Comparison of ENCODE assay signal across 8 mouse cellular contexts in the genomic region with DNA sequence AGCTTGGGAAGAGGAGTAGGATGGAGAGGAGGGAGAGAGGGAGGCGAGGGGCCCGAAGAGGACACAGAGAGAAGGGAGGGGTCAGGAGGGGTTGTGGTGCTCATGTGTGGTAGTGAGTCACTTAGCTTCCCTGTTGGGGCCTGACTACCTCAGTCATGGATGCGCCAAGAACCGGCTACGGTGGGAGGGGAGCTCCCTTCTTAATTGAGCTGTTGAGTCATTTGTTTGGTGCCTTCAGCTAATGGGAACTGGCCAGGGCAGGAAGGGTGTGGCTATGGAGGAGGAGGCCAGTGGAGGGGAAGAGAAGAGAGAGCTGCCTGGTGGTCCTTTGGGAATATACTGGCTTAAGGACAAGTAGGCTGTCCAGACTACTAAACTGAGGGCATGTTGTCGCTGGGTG.
A peak's percentile ranks its signal among the peaks of the same experiment; 100 is the strongest.
DNase-seq lines count a peak whose midpoint lies in the region; TF ChIP-seq lines count a peak whose summit lies in the region.

No protein-coding gene starts in this region.

- H3K27me3 ChIP-seq in MEL (ENCODE audit: control insufficient read depth in 1 of 2, insufficient read depth in 2 of 2, low read length in 2 of 2): no peaks in the 10 kb centered on the region

- no peak overlapping the region for H3K27ac ChIP-seq in MEL (ENCODE audit: control insufficient read depth, low read depth, low read length)

- no peak for TF ChIP-seq CTCF in MEL (IDR thresholded peaks at IDR 0.05 in 2 of 3, conservative IDR thresholded peaks at IDR 0.05 in 1 of 3; ENCODE audit: control insufficient read depth in 1 of 3, insufficient read depth in 1 of 3, low read depth in 2 of 3, low read length in 3 of 3, poor library complexity in 1 of 3, severe bottlenecking in 1 of 3)

- DNase-seq in adrenal gland, postnatal 14 days: peak; percentile 65
- no peak for DNase-seq in adrenal gland, adult 8-10 months
- DNase-seq in MEL (ENCODE audit: low read depth, low spot score): peak; percentile 43
- DNase-seq in heart, adult 18-20 months: peak; percentile 87 to 93
- DNase-seq in kidney, postnatal 36 days: peak; percentile 45 to 72
- DNase-seq in left cerebral cortex, postnatal 25 days (ENCODE audit: low spot score in 2 of 2): no peak
- no peak for DNase-seq in cerebellum, postnatal 36 days
- no peak for DNase-seq in layer of hippocampus, adult 9-10 months (ENCODE audit: low spot score)

- H3K4me1 ChIP-seq in MEL (ENCODE audit: control insufficient read depth in 1 of 2, insufficient read depth in 2 of 2, low read length in 2 of 2): peaks cover 10 to 26% of the 10 kb centered on the region in 2 experiments; a peak in 3 of 4 replicates

- H3K36me3 ChIP-seq in MEL (ENCODE audit: control insufficient read depth in 1 of 2, insufficient read depth in 2 of 2, low read length in 2 of 2): peaks cover 0 to 18% of the 10 kb centered on the region in 2 experiments; a peak in 3 of 4 replicates

- no peak overlapping the region for H3K4me3 ChIP-seq in MEL (ENCODE audit: control insufficient read depth in 1 of 2, insufficient read depth in 1 of 2, low read depth in 2 of 2, low read length in 2 of 2)

- H3K9me3 ChIP-seq in MEL (replicated peaks; ENCODE audit: insufficient read depth, low read length): no peaks in the 10 kb centered on the region

- intact Hi-C loops in left cerebral cortex, postnatal 25 days (cut with DNase I): loop anchor here (5.0 to 10.0 kb wide), 2 partner anchors 254 to 386 kb away; no protein-coding TSS in a partner anchor

- TF ChIP-seq POLR2A in MEL (IDR thresholded peaks at IDR 0.05; ENCODE audit: control insufficient read depth in 1 of 2, insufficient read depth in 1 of 2, low read depth in 1 of 2, low read length in 2 of 2, poor library complexity in 1 of 2): no peak

- TF ChIP-seq EP300 in MEL (IDR thresholded peaks at IDR 0.05; ENCODE audit: low read depth in 1 of 2, low read length in 2 of 2): no peak

- no peak for TF ChIP-seq RAD21 in MEL (IDR thresholded peaks at IDR 0.05; ENCODE audit: low read depth, low read length)

- H3K9ac ChIP-seq in MEL (ENCODE audit: control insufficient read depth, low read depth, low read length, poor library complexity, severe bottlenecking): no peak overlapping the region

- no peaks in the 10 kb centered on the region for H3K79me2 ChIP-seq in MEL (ENCODE audit: control insufficient read depth, insufficient read depth, low read length, poor library complexity)

TF ChIP-seq in MEL, 35 proteins besides CTCF, POLR2A, EP300 and RAD21:
- no peak for TF ChIP-seq ZNF384 (IDR thresholded peaks at IDR 0.05; ENCODE audit: low read depth, low read length)
- no peak for TF ChIP-seq KAT2A (conservative IDR thresholded peaks at IDR 0.05; ENCODE audit: low read depth, low read length)
- TF ChIP-seq E2F4 (IDR thresholded peaks at IDR 0.05; ENCODE audit: borderline replicate concordance, low read depth, low read length): no peak
- no peak for TF ChIP-seq HCFC1 (IDR thresholded peaks at IDR 0.05; ENCODE audit: low read depth, low read length)
- no peak for TF ChIP-seq MEF2A (IDR thresholded peaks at IDR 0.05; ENCODE audit: extremely low read depth, insufficient replicate concordance, low read depth, low read length, poor library complexity, severe bottlenecking)
- no peak for TF ChIP-seq ZC3H11A (IDR thresholded peaks at IDR 0.05; ENCODE audit: low read depth, low read length)
- TF ChIP-seq MAZ (IDR thresholded peaks at IDR 0.05; ENCODE audit: low read depth, low read length): no peak
- no peak for TF ChIP-seq MYB (IDR thresholded peaks at IDR 0.05; ENCODE audit: low read depth, low read length)

Comparison
In these comparisons a context has a peak if more than half of its experiments do, and no peak if none do; other contexts are left out.
1. DNase-seq: peak in adrenal gland, postnatal 14 days (single experiment), MEL (single experiment), heart, adult 18-20 months (2 of 2) and kidney, postnatal 36 days (2 of 2); none in adrenal gland, adult 8-10 months (single experiment), left cerebral cortex, postnatal 25 days (0 of 2), cerebellum, postnatal 36 days (0 of 2) and layer of hippocampus, adult 9-10 months (single experiment).